Mouse (Mus musculus) erythroblast, embryonic 14.5 days (primary cell): ENCODE data around the gene Gstm7. TPM values are rescaled to one million over a fixed set of nuclear protein-coding genes. Genes with fewer than 3 reads are reported as not detected.

ENCODE experiments used
- H3K27me3 ChIP-seq: 2 replicates; pipeline ENCODE4 v1.6.1; 2012; ENCODE audit warnings: inconsistent platforms; ENCODE audit not compliant: control insufficient read depth
- H3K36me3 ChIP-seq: 2 replicates; pipeline ENCODE4 v1.6.1; 2012; ENCODE audit warnings: mild to moderate bottlenecking, inconsistent platforms; ENCODE audit not compliant: control insufficient read depth
- H3K4me1 ChIP-seq: 2 replicates; pipeline ENCODE4 v1.6.1; 2012; ENCODE audit warnings: inconsistent platforms; ENCODE audit not compliant: control insufficient read depth
- H3K4me3 ChIP-seq: replicated peaks from 2 replicates; pipeline ENCODE3; 2012; ENCODE audit warnings: moderate library complexity, mild to moderate bottlenecking, inconsistent platforms
- H3K9me3 ChIP-seq: 2 replicates; pipeline ENCODE4 v1.6.1; 2012; ENCODE audit warnings: low read length, inconsistent platforms, mixed read lengths; ENCODE audit not compliant: control insufficient read depth
- GATA1 ChIP-seq: IDR thresholded peaks from 2 replicates; pipeline ENCODE4 v1.6.1; 2012; ENCODE audit warnings: low read length, inconsistent platforms, mixed read lengths
- TAL1 ChIP-seq: IDR thresholded peaks from 3 replicates; pipeline ENCODE4 v1.6.1; 2012; ENCODE audit warnings: low read length, inconsistent platforms, mixed read lengths
- polyA plus RNA-seq: library from polyadenylated mRNA; stranded (reverse); fragments of >175 nt; gene quantifications from 2 replicates; pipeline ENCODE4 v1.2.3, GENCODE M21; 2012

Gstm7 gene
- polyA plus RNA-seq, 1 experiment, result not detected

GRCm38 (mm10) chr3:107928691-107929090 is 2.9 kb downstream of the Gstm7 start:
- H3K4me1 ChIP-seq, result peaks cover 8% of the 10 kb centered on the region
- TF ChIP-seq GATA1, result no peak
- TF ChIP-seq TAL1, result no peak
- H3K36me3 ChIP-seq, result no peaks in the 10 kb centered on the region
- no peaks in the 10 kb centered on the region for H3K9me3 ChIP-seq
- H3K4me3 ChIP-seq, result no peak overlapping the region
- no peaks in the 10 kb centered on the region; the same call in 1 of the 2 replicates for H3K27me3 ChIP-seq

- no peaks in the 10 kb centered on the region; the same call in 1 of the 2 replicates for H3K27me3 ChIP-seq
- no peak for TF ChIP-seq GATA1
- H3K4me3 ChIP-seq, result no peak overlapping the region
- H3K4me1 ChIP-seq, result peaks cover 8% of the 10 kb centered on the region
- H3K9me3 ChIP-seq, result no peaks in the 10 kb centered on the region
- no peaks in the 10 kb centered on the region for H3K36me3 ChIP-seq
Measured at GRCm38 (mm10) chr3:107927841-107928240, 3.8 kb downstream of the Gstm7 start.

GRCm38 (mm10) chr3:107925335-107925734 is 6.3 kb downstream of the Gstm7 start:
- H3K36me3 ChIP-seq, result no peaks in the 10 kb centered on the region
- H3K4me3 ChIP-seq, result no peak overlapping the region
- TF ChIP-seq TAL1 (no peak), GATA1 (no peak)
- no peaks in the 10 kb centered on the region for H3K9me3 ChIP-seq
- no peaks in the 10 kb centered on the region for H3K4me1 ChIP-seq
- no peaks in the 10 kb centered on the region; the same call in 1 of the 2 replicates for H3K27me3 ChIP-seq

- H3K36me3 ChIP-seq, result no peaks in the 10 kb centered on the region
- TF ChIP-seq GATA1, result no peak
- H3K27me3 ChIP-seq, result no peaks in the 10 kb centered on the region; the same call in 1 of the 2 replicates
- H3K4me1 ChIP-seq, result no peaks in the 10 kb centered on the region
- H3K9me3 ChIP-seq, result no peaks in the 10 kb centered on the region
- no peak overlapping the region for H3K4me3 ChIP-seq
Measured at GRCm38 (mm10) chr3:107920348-107920747, 11.3 kb downstream of the Gstm7 start.

- no peaks in the 10 kb centered on the region; the same call in 1 of the 2 replicates for H3K27me3 ChIP-seq
- no peak for TF ChIP-seq GATA1
- no peak for TF ChIP-seq TAL1
- H3K4me3 ChIP-seq, result no peak overlapping the region
- H3K4me1 ChIP-seq, result no peaks in the 10 kb centered on the region
- no peaks in the 10 kb centered on the region for H3K36me3 ChIP-seq
- H3K9me3 ChIP-seq, result no peaks in the 10 kb centered on the region
Measured at GRCm38 (mm10) chr3:107917783-107918408, 13.7 kb downstream of the Gstm7 start.

- Histone ChIP-seq H3K27me3 (no peaks in the 10 kb centered on the region), H3K36me3 (no peaks in the 10 kb centered on the region), H3K9me3 (no peaks in the 10 kb centered on the region), H3K4me3 (no peak overlapping the region), H3K4me1 (peaks cover 5% of the 10 kb centered on the region)
- TF ChIP-seq GATA1 (no peak), TAL1 (no peak)
Measured at GRCm38 (mm10) chr3:107917097-107917496, 14.5 kb downstream of the Gstm7 start.

GRCm38 (mm10) chr3:107916674-107917073 is 14.9 kb downstream of the Gstm7 start:
- no peaks in the 10 kb centered on the region for H3K27me3 ChIP-seq
- TF ChIP-seq GATA1 (no peak), TAL1 (no peak)
- H3K36me3 ChIP-seq, result no peaks in the 10 kb centered on the region
- H3K4me1 ChIP-seq, result peaks cover 7% of the 10 kb centered on the region
- H3K9me3 ChIP-seq, result no peaks in the 10 kb centered on the region
- no peak overlapping the region for H3K4me3 ChIP-seq

- H3K9me3 ChIP-seq, result no peaks in the 10 kb centered on the region
Measured at GRCm38 (mm10) chr3:107905942-107906341, 25.7 kb downstream of the Gstm7 start.

GRCm38 (mm10) chr3:107900955-107901673 is 30.5 kb downstream of the Gstm7 start:
- H3K27me3 ChIP-seq, result no peaks in the 10 kb centered on the region

More at GRCm38 (mm10) chr3:107905942-107906341, 25.7 kb downstream of the Gstm7 start:
- H3K27me3 ChIP-seq, result no peaks in the 10 kb centered on the region
- H3K4me1 ChIP-seq, result peaks cover 30% of the 10 kb centered on the region
- TF ChIP-seq GATA1, result no peak
- no peak for TF ChIP-seq TAL1
- no peak overlapping the region for H3K4me3 ChIP-seq
- H3K36me3 ChIP-seq, result no peaks in the 10 kb centered on the region; the same call in 1 of the 2 replicates

GRCm38 (mm10) chr3:107898691-107899090 is 32.9 kb downstream of the Gstm7 start:
- H3K4me1 ChIP-seq, result peaks cover 40% of the 10 kb centered on the region

More at GRCm38 (mm10) chr3:107900955-107901673, 30.5 kb downstream of the Gstm7 start:
- TF ChIP-seq GATA1, result no peak
- TF ChIP-seq TAL1, result no peak
- peaks cover 32% of the 10 kb centered on the region for H3K36me3 ChIP-seq
- H3K4me1 ChIP-seq, result peaks cover 41% of the 10 kb centered on the region
- no peak overlapping the region for H3K4me3 ChIP-seq
- no peaks in the 10 kb centered on the region for H3K9me3 ChIP-seq

More at GRCm38 (mm10) chr3:107898691-107899090, 32.9 kb downstream of the Gstm7 start:
- H3K36me3 ChIP-seq, result peaks cover 32% of the 10 kb centered on the region
- no peaks in the 10 kb centered on the region for H3K27me3 ChIP-seq
- no peak overlapping the region for H3K4me3 ChIP-seq
- H3K9me3 ChIP-seq, result no peaks in the 10 kb centered on the region
- TF ChIP-seq GATA1 (no peak), TAL1 (no peak)
